Mouse (Mus musculus): ENCODE data around the gene Rnft1. TPM values are rescaled to one million over a fixed set of nuclear protein-coding genes. Genes with fewer than 3 reads are reported as not detected.

The Rnft1 gene
- total and polyA plus RNA-seq, 3 experiments: 38.1 to 42.0 TPM; not detected in 1

DNA sequence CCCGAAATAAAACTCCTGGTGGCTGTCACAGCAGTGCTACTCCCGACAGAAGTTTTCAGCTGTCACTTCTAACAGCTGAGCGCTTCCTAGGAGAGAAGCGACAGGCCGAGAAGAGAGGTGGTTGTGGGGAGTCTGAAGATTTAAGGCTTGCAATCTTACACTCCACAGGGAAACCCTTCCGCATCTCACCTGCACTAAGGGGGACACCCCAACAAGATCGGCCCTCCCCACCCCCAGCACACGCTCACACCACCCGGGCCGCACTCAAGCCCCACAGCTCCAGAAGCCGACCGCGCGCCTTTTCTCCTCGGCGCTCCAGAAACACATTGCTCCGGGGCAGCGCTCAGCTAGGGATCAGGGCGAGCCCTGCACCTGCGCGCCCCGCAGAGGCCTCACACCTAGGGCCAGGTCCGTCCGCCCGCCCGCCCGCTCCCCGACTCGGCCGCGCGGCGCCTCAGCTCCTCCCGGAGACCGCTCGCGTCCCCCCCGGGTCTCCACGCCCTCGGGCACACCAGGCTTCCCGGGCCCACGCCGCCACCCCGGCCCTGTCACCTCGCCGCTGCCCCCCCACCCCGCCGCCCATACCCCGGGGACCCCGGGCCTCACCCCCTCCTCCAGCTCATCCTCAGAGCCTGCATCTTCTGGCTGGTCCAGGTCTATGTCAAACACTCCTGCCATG, 59.6 kb downstream of the Rnft1 start:
- Histone ChIP-seq H3K4me3 (ENCODE audit: control insufficient read depth in 1 of 2, insufficient read depth in 1 of 2, low read depth in 2 of 2, low read length in 2 of 2) (peak overlapping the region; percentile 77 to 85), H3K9me3 (replicated peaks; ENCODE audit: insufficient read depth, low read length) (no peaks in the 10 kb centered on the region), H3K27me3 (ENCODE audit: control insufficient read depth in 1 of 2, insufficient read depth in 2 of 2, low read length in 2 of 2) (no peaks in the 10 kb centered on the region), H3K79me2 (ENCODE audit: control insufficient read depth, insufficient read depth, low read length, poor library complexity) (peaks cover 58% of the 10 kb centered on the region), H3K4me1 (ENCODE audit: control insufficient read depth in 1 of 2, insufficient read depth in 2 of 2, low read length in 2 of 2) (peaks cover 8 to 12% of the 10 kb centered on the region in 2 experiments), H3K36me3 (ENCODE audit: control insufficient read depth in 1 of 2, insufficient read depth in 2 of 2, low read length in 2 of 2) (peaks cover 5 to 26% of the 10 kb centered on the region in 2 experiments), H3K9ac (ENCODE audit: control insufficient read depth, low read depth, low read length, poor library complexity, severe bottlenecking) (peak overlapping the region; percentile 96), H3K27ac (ENCODE audit: control insufficient read depth, low read depth, low read length) (peak overlapping the region; percentile 80)
- DNase-seq (ENCODE audit: low read depth, low spot score): peak; percentile 69
- no peak for TF ChIP-seq POLR2AphosphoS5 (IDR thresholded peaks at IDR 0.05; ENCODE audit: borderline replicate concordance, low read depth, low read length)
- peak; percentile 87; the same call in 1 of the 2 replicates for TF ChIP-seq UBTF (IDR thresholded peaks at IDR 0.05; ENCODE audit: borderline replicate concordance, insufficient read depth, low read depth, low read length)
- no peak for TF ChIP-seq ELF1 (IDR thresholded peaks at IDR 0.05; ENCODE audit: low read depth, low read length)
- TF ChIP-seq SMC3 (IDR thresholded peaks at IDR 0.05; ENCODE audit: low read depth, low read length): no peak; the same call in 1 of the 2 replicates
- TF ChIP-seq HCFC1 (IDR thresholded peaks at IDR 0.05; ENCODE audit: low read depth, low read length): no peak
- peak; percentile 93; the same call in 1 of the 2 replicates for TF ChIP-seq CHD1 (IDR thresholded peaks at IDR 0.05; ENCODE audit: low read depth, low read length)
- TF ChIP-seq E2F4 (IDR thresholded peaks at IDR 0.05; ENCODE audit: borderline replicate concordance, low read depth, low read length): no peak
- no peak for TF ChIP-seq GABPA (IDR thresholded peaks at IDR 0.05; ENCODE audit: low read depth, low read length)
- TF ChIP-seq ETS1 (IDR thresholded peaks at IDR 0.05; ENCODE audit: low read depth, low read length): peak; percentile 55; the same call in 1 of the 2 replicates
- 0 out of 6 replicates have a peak, but pooled peaks of 1 of the 3 experiments have one; percentile 4 for TF ChIP-seq CTCF (IDR thresholded peaks at IDR 0.05 in 2 of 3, conservative IDR thresholded peaks at IDR 0.05 in 1 of 3; ENCODE audit: control insufficient read depth in 1 of 3, insufficient read depth in 1 of 3, low read depth in 2 of 3, low read length in 3 of 3, poor library complexity in 1 of 3, severe bottlenecking in 1 of 3)
- peak; percentile 53; the same call in 1 of the 2 replicates for TF ChIP-seq MAZ (IDR thresholded peaks at IDR 0.05; ENCODE audit: low read depth, low read length)
- TF ChIP-seq MXI1 (IDR thresholded peaks at IDR 0.05; ENCODE audit: low read depth, low read length): peak; percentile 63
- peak; percentile 95 for TF ChIP-seq SIN3A (IDR thresholded peaks at IDR 0.05; ENCODE audit: low read length)
- no peak for TF ChIP-seq KAT2A (conservative IDR thresholded peaks at IDR 0.05; ENCODE audit: low read depth, low read length)
- 0 out of 2 replicates have a peak, but pooled peaks have one; percentile 17 for TF ChIP-seq ZKSCAN1 (IDR thresholded peaks at IDR 0.05; ENCODE audit: low read depth, low read length)
- no peak for TF ChIP-seq BHLHE40 (IDR thresholded peaks at IDR 0.05; ENCODE audit: borderline replicate concordance, low read depth, low read length)
- 0 out of 2 replicates have a peak, but pooled peaks have one; percentile 13 for TF ChIP-seq MAX (IDR thresholded peaks at IDR 0.05; ENCODE audit: low read length)

DNA sequence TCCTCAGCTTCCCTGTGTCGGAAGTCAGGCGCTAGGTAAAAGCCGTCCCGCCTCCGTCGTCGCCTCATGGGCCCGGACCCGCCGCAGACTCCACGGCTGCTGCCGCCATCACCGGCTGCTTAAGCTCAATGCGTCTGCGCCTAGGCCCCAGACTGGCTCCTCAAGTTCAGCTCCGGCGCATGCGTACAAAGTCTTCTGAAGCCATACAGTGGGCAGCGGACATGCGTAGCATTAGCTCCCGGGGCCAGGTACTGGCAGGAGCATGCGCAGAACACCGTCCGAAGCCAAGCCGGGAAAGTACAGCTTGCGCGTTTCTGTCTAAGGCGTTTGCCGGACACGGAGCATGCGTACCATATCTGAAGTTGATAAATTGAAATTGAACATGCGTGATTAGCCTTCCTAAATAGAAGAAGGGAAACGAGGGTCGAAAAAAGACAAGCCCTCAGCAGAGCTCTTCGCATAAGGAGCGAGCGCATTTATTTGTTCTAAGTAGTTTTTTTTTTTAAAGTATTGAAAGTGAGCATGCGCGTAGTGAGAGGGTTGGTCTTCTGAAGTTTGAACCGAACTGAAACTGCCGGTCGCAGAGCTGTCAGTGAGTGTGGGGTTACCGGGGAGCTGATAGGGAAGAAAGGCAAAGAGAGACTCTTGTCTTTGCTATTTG, 60.3 kb downstream of the Rnft1 start, which contains the start of the genes Rps6kb1 and Tubd1:
Gene Rps6kb1, minus strand, starts transcription at position 167 of the 661 bp plus-strand sequence.
Gene Tubd1, plus strand, starts transcription at position 353 of the 661 bp plus-strand sequence.
- Histone ChIP-seq H3K4me1 (ENCODE audit: control insufficient read depth in 1 of 2, insufficient read depth in 2 of 2, low read length in 2 of 2) (peaks cover 8 to 12% of the 10 kb centered on the region in 2 experiments), H3K27ac (ENCODE audit: control insufficient read depth, low read depth, low read length) (peak within 1 kb of the TSS; percentile 99), H3K27me3 (ENCODE audit: control insufficient read depth in 1 of 2, insufficient read depth in 2 of 2, low read length in 2 of 2) (no peaks in the 10 kb centered on the region)
- TF ChIP-seq TAL1 (IDR thresholded peaks at IDR 0.05; ENCODE audit: low read length) (no peak), MAX (IDR thresholded peaks at IDR 0.05; ENCODE audit: low read length) (peak; percentile 91), RCOR1 (IDR thresholded peaks at IDR 0.05; ENCODE audit: low read depth, low read length) (no peak), ZKSCAN1 (IDR thresholded peaks at IDR 0.05; ENCODE audit: low read depth, low read length) (no peak), NELFE (IDR thresholded peaks at IDR 0.05; ENCODE audit: low read depth, low read length) (peak; percentile 98), TBP (IDR thresholded peaks at IDR 0.05; ENCODE audit: low read depth, low read length) (peak; percentile 85), CHD2 (IDR thresholded peaks at IDR 0.05; ENCODE audit: low read length) (no peak), BHLHE40 (IDR thresholded peaks at IDR 0.05; ENCODE audit: borderline replicate concordance, low read depth, low read length) (no peak), POLR2A (IDR thresholded peaks at IDR 0.05; ENCODE audit: control insufficient read depth in 1 of 2, insufficient read depth in 1 of 2, low read depth in 1 of 2, low read length in 2 of 2, poor library complexity in 1 of 2) (peak; percentile 95 to 97), GABPA (IDR thresholded peaks at IDR 0.05; ENCODE audit: low read depth, low read length) (no peak), ZMIZ1 (IDR thresholded peaks at IDR 0.05; ENCODE audit: low read depth, low read length) (peak; percentile 96), EP300 (IDR thresholded peaks at IDR 0.05; ENCODE audit: low read depth in 1 of 2, low read length in 2 of 2) (0 out of 4 replicates have a peak, but pooled peaks of 1 of the 2 experiments have one; percentile 36), E2F4 (IDR thresholded peaks at IDR 0.05; ENCODE audit: borderline replicate concordance, low read depth, low read length) (peak; percentile 76; the same call in 1 of the 2 replicates), ELF1 (IDR thresholded peaks at IDR 0.05; ENCODE audit: low read depth, low read length) (peak; percentile 86), CHD1 (IDR thresholded peaks at IDR 0.05; ENCODE audit: low read depth, low read length) (0 out of 2 replicates have a peak, but pooled peaks have one; percentile 57), CTCF (IDR thresholded peaks at IDR 0.05 in 2 of 3, conservative IDR thresholded peaks at IDR 0.05 in 1 of 3; ENCODE audit: control insufficient read depth in 1 of 3, insufficient read depth in 1 of 3, low read depth in 2 of 3, low read length in 3 of 3, poor library complexity in 1 of 3, severe bottlenecking in 1 of 3) (no peak), KAT2A (conservative IDR thresholded peaks at IDR 0.05; ENCODE audit: low read depth, low read length) (peak; percentile 98), MAZ (IDR thresholded peaks at IDR 0.05; ENCODE audit: low read depth, low read length) (peak; percentile 44; the same call in 1 of the 2 replicates), MYB (IDR thresholded peaks at IDR 0.05; ENCODE audit: low read depth, low read length) (peak; percentile 19; the same call in 1 of the 2 replicates)

More for the DNA sequence above, 60.3 kb downstream of the Rnft1 start, which contains the start of the genes Rps6kb1 and Tubd1:
- Histone ChIP-seq H3K4me3 (ENCODE audit: control insufficient read depth in 1 of 2, insufficient read depth in 1 of 2, low read depth in 2 of 2, low read length in 2 of 2) (peak within 1 kb of the TSS; percentile 77 to 88), H3K79me2 (ENCODE audit: control insufficient read depth, insufficient read depth, low read length, poor library complexity) (peaks cover 54% of the 10 kb centered on the region), H3K36me3 (ENCODE audit: control insufficient read depth in 1 of 2, insufficient read depth in 2 of 2, low read length in 2 of 2) (peaks cover 5 to 26% of the 10 kb centered on the region in 2 experiments), H3K9ac (ENCODE audit: control insufficient read depth, low read depth, low read length, poor library complexity, severe bottlenecking) (peak within 1 kb of the TSS; percentile 96), H3K9me3 (replicated peaks; ENCODE audit: insufficient read depth, low read length) (no peaks in the 10 kb centered on the region)
- DNase-seq (ENCODE audit: low read depth, low spot score): peak; percentile 100
